Mouse (Mus musculus) hematopoietic stem cell, adult 5-6 weeks (primary cell): ENCODE data around the gene Fez2. TPM values are rescaled to one million over a fixed set of nuclear protein-coding genes. Genes with fewer than 3 reads are reported as not detected.

Experiments
- ATAC-seq, 2 experiments: fragments of 125-278 bp in 1 of 2; replicated peaks in 1 of 2; 2 replicates each; pipeline ENCODE4 v1.8.0; 2016 to 2017; ENCODE audit warnings: inconsistent platforms in 2 of 2, mild to moderate bottlenecking in 2 of 2, moderate number of reproducible peaks in 2 of 2, low read depth in 1 of 2, moderate TSS enrichment in 1 of 2; ENCODE audit not compliant: low FRiP score in 2 of 2, poor library complexity in 2 of 2, severe bottlenecking in 2 of 2, insufficient read depth in 1 of 2, low TSS enrichment in 1 of 2
- total RNA-seq: library from RNA; stranded (forward); fragments of 172-1452, 232-1000 nt; gene quantifications from 2 replicates; pipeline ENCODE4 v1.2.3, GENCODE M21; 2017

Fez2 gene
- total RNA-seq, 1 experiment from 2014 or later: 20.1 TPM

- peak; percentile 42 to 58; a peak in 3 of 4 replicates for ATAC-seq
Measured at GRCm38 (mm10) chr17:78351676-78352499, 66.1 kb downstream of the Fez2 start.

GRCm38 (mm10) chr17:78347111-78347801 is 70.7 kb downstream of the Fez2 start:
- ATAC-seq: no peak

- no peak for ATAC-seq
Measured at GRCm38 (mm10) chr17:78343688-78344087, 74.3 kb downstream of the Fez2 start.

- no peak for ATAC-seq
Measured at GRCm38 (mm10) chr17:78335250-78335649, 82.7 kb downstream of the Fez2 start.

- ATAC-seq: no peak
Measured at GRCm38 (mm10) chr17:78333275-78333674, 84.7 kb downstream of the Fez2 start.

GRCm38 (mm10) chr17:78331438-78331837 is 86.5 kb downstream of the Fez2 start:
- no peak for ATAC-seq

- ATAC-seq: no peak; a peak in 1 of 4 replicates
Measured at GRCm38 (mm10) chr17:78328287-78328686, 89.7 kb downstream of the Fez2 start.

- no peak for ATAC-seq
Measured at GRCm38 (mm10) chr17:78327187-78327586, 90.8 kb downstream of the Fez2 start.

- ATAC-seq: no peak
Measured at GRCm38 (mm10) chr17:78326381-78326780, 91.6 kb downstream of the Fez2 start.

- ATAC-seq: no peak
Measured at GRCm38 (mm10) chr17:78325761-78326332, 92.1 kb downstream of the Fez2 start.

GRCm38 (mm10) chr17:78322369-78323335 is 95.3 kb downstream of the Fez2 start:
- no peak for ATAC-seq

GRCm38 (mm10) chr17:78321216-78321835 is 96.6 kb downstream of the Fez2 start:
- ATAC-seq: no peak

Other genes starting within 250 kb of the Fez2 start
- 11.5 and 16.9 TPM in 2 replicates for gene Crim1, start 217.9 kb downstream of the Fez2 start, total RNA-seq
- gene Vit, start 89.9 kb upstream of the Fez2 start, total RNA-seq: 0.20 and 0.81 TPM in 2 replicates